Mouse (Mus musculus): ENCODE results near the gene Gpd1. TPM values are rescaled to one million over a fixed set of nuclear protein-coding genes. Genes with fewer than 3 reads are reported as not detected.
A peak's percentile ranks its signal among the peaks of the same experiment; 100 is the strongest.

The Gpd1 gene
- polyA plus RNA-seq, 1 experiment from 2014 or later, result 150 TPM

- H3K27me3 ChIP-seq (ENCODE audit: insufficient read depth, low read length), result peaks cover 67% of the 10 kb centered on the region
- 11% methylated on average over 6 of the region's 17 CpGs for WGBS (ENCODE audit: insufficient replicate concordance)
- H3K4me2 ChIP-seq (ENCODE audit: low read depth, low read length), result peak overlapping the region; percentile 76
- H3K9ac ChIP-seq (replicated peaks), result no peak overlapping the region
- TF ChIP-seq CTCF (IDR thresholded peaks at IDR 0.05; ENCODE audit: low read depth), result no peak
- no peak for TF ChIP-seq EP300 (IDR thresholded peaks at IDR 0.05; ENCODE audit: low read depth)
- ATAC-seq, result no peak
- no peak for DNase-seq
- peaks cover 3% of the 10 kb centered on the region; the same call in 1 of the 2 replicates for H3K4me1 ChIP-seq (ENCODE audit: insufficient read depth)
- peak overlapping the region; percentile 43 for H3K4me3 ChIP-seq (ENCODE audit: low read depth, low read length)
- H3K9me3 ChIP-seq (ENCODE audit: low read length), result 0 out of 2 replicates have a peak, but pooled peaks cover 2% of the 10 kb centered on the region
- H3K36me3 ChIP-seq (replicated peaks; ENCODE audit: insufficient read depth, low read length), result no peaks in the 10 kb centered on the region
- H3K27ac ChIP-seq (ENCODE audit: low read depth), result no peak overlapping the region
Measured at GRCm38 (mm10) chr15:99670964-99671670, 46.2 kb upstream of the Gpd1 start.

DNA sequence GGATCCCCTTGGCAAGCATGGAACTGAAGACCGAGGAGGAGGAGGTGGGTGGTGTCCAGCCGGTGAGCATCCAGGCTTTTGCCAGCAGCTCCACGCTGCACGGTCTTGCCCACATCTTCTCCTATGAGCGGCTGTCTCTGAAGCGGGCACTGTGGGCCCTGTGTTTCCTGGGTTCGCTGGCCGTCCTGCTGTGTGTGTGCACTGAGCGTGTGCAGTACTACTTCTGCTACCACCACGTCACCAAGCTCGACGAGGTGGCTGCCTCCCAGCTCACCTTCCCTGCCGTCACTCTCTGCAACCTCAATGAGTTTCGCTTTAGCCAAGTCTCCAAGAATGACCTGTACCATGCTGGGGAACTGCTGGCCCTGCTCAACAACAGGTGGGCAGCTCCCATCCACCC, 45.5 kb upstream of the Gpd1 start:
- WGBS (ENCODE audit: insufficient replicate concordance), result 53% methylated on average over 14 of the region's 14 CpGs

DNA sequence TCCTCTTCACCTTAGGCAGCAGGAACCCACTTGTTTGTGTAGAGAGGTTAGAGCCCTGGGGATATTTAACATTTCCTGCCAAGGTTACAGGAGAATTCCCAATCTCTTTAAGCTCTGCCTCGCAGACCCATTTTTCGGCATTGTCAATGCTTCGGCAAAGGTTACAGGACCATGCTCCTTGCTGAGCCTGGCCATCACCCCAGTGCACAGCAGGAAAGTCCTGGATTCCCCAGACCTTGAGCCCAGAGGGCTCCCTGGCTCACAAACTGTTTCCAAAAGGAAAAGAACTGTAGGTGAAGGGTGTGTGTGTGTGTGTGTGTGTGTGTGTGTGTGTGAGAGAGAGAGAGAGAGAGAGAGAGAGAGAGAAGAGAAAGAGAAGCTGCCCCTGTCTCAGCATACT, 42.4 kb upstream of the Gpd1 start:
- TF ChIP-seq EP300 (IDR thresholded peaks at IDR 0.05; ENCODE audit: low read depth), result no peak
- no peak for TF ChIP-seq CTCF (IDR thresholded peaks at IDR 0.05; ENCODE audit: low read depth)
- Histone ChIP-seq H3K27me3 (ENCODE audit: insufficient read depth, low read length) (peaks cover 44% of the 10 kb centered on the region), H3K36me3 (replicated peaks; ENCODE audit: insufficient read depth, low read length) (no peaks in the 10 kb centered on the region), H3K4me2 (ENCODE audit: low read depth, low read length) (no peak overlapping the region), H3K4me1 (ENCODE audit: insufficient read depth) (peaks cover 3% of the 10 kb centered on the region; the same call in 1 of the 2 replicates), H3K9ac (replicated peaks) (no peak overlapping the region), H3K27ac (ENCODE audit: low read depth) (no peak overlapping the region), H3K9me3 (ENCODE audit: low read length) (no peaks in the 10 kb centered on the region), H3K4me3 (ENCODE audit: low read depth, low read length) (no peak overlapping the region)
- whole genome bisulfite sequencing (ENCODE audit: insufficient replicate concordance), result 77% methylated on average over 3 of the region's 3 CpGs
- DNase-seq (no peak), ATAC-seq (no peak)

More for the DNA sequence above, 45.5 kb upstream of the Gpd1 start:
- TF ChIP-seq CTCF (IDR thresholded peaks at IDR 0.05; ENCODE audit: low read depth) (no peak), EP300 (IDR thresholded peaks at IDR 0.05; ENCODE audit: low read depth) (no peak)
- Histone ChIP-seq H3K9me3 (ENCODE audit: low read length) (0 out of 2 replicates have a peak, but pooled peaks cover 2% of the 10 kb centered on the region), H3K36me3 (replicated peaks; ENCODE audit: insufficient read depth, low read length) (no peaks in the 10 kb centered on the region), H3K9ac (replicated peaks) (no peak overlapping the region), H3K27ac (ENCODE audit: low read depth) (no peak overlapping the region), H3K4me2 (ENCODE audit: low read depth, low read length) (no peak overlapping the region), H3K4me1 (ENCODE audit: insufficient read depth) (peaks cover 3% of the 10 kb centered on the region; the same call in 1 of the 2 replicates), H3K4me3 (ENCODE audit: low read depth, low read length) (no peak overlapping the region), H3K27me3 (ENCODE audit: insufficient read depth, low read length) (peaks cover 60% of the 10 kb centered on the region)
- ATAC-seq, result no peak
- DNase-seq, result no peak

- no peak overlapping the region for H3K4me2 ChIP-seq (ENCODE audit: low read depth, low read length)
- no peaks in the 10 kb centered on the region for H3K4me1 ChIP-seq (ENCODE audit: insufficient read depth)
- H3K9ac ChIP-seq (replicated peaks), result no peak overlapping the region
- ATAC-seq (no peak), DNase-seq (no peak)
- H3K4me3 ChIP-seq (ENCODE audit: low read depth, low read length), result no peak overlapping the region
- no peak overlapping the region for H3K27ac ChIP-seq (ENCODE audit: low read depth)
- H3K9me3 ChIP-seq (ENCODE audit: low read length), result no peaks in the 10 kb centered on the region
- no peak for TF ChIP-seq EP300 (IDR thresholded peaks at IDR 0.05; ENCODE audit: low read depth)
- TF ChIP-seq CTCF (IDR thresholded peaks at IDR 0.05; ENCODE audit: low read depth), result no peak
- H3K36me3 ChIP-seq (replicated peaks; ENCODE audit: insufficient read depth, low read length), result no peaks in the 10 kb centered on the region
- WGBS (ENCODE audit: insufficient replicate concordance), result 61% methylated on average over 8 of the region's 8 CpGs
- peaks cover 22% of the 10 kb centered on the region for H3K27me3 ChIP-seq (ENCODE audit: insufficient read depth, low read length)
Measured at GRCm38 (mm10) chr15:99677089-99677488, 40.2 kb upstream of the Gpd1 start.

DNA sequence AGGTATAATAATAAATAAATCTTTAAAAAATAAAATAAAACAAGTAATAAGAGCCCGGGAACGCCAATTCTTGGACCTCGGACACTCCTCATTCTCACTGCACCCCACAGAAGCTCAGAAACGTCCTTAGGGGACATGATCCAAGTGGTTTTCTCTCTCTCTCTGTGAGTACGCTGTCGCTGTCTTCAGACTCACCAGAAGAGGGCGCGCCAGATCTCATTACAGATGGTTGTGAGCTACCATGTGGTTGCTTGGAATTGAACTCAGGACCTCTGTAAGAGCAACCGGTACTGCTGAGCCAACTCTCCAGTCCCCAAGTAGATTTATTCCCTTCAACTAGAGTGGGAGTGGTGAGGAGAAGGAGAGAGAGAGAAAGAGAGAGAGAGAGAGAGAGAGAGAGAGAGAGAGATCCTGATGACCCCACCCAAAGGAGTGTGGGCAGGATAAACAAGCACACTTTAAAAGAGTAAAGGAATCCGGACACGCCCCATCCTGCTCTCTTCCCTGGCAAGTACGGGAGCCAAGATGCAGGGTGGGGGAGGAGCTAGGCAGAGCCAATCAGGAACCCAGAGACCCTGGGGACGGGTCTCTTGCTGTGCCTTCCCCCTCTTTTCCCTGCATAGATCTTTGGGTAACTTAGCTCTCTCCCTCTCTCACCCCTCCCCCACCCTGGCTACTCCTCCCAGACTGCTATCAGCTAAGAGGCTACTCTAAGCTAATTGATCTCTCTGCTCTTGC, 39.1 kb upstream of the Gpd1 start:
- 0 out of 2 replicates have a peak, but pooled peaks have one; percentile 17 for ATAC-seq
- peak; percentile 61 for DNase-seq
- WGBS (ENCODE audit: insufficient replicate concordance), result 14% methylated on average over 13 of the region's 13 CpGs
- H3K36me3 ChIP-seq (replicated peaks; ENCODE audit: insufficient read depth, low read length), result no peaks in the 10 kb centered on the region
- no peak overlapping the region for H3K4me3 ChIP-seq (ENCODE audit: low read depth, low read length)
- no peaks in the 10 kb centered on the region for H3K4me1 ChIP-seq (ENCODE audit: insufficient read depth)
- no peak overlapping the region for H3K9ac ChIP-seq (replicated peaks)
- TF ChIP-seq EP300 (IDR thresholded peaks at IDR 0.05; ENCODE audit: low read depth) (no peak), CTCF (IDR thresholded peaks at IDR 0.05; ENCODE audit: low read depth) (peak; percentile 66)
- peaks cover 12% of the 10 kb centered on the region for H3K27me3 ChIP-seq (ENCODE audit: insufficient read depth, low read length)
- H3K27ac ChIP-seq (ENCODE audit: low read depth), result no peak overlapping the region
- H3K9me3 ChIP-seq (ENCODE audit: low read length), result no peaks in the 10 kb centered on the region
- no peak overlapping the region for H3K4me2 ChIP-seq (ENCODE audit: low read depth, low read length)

DNA sequence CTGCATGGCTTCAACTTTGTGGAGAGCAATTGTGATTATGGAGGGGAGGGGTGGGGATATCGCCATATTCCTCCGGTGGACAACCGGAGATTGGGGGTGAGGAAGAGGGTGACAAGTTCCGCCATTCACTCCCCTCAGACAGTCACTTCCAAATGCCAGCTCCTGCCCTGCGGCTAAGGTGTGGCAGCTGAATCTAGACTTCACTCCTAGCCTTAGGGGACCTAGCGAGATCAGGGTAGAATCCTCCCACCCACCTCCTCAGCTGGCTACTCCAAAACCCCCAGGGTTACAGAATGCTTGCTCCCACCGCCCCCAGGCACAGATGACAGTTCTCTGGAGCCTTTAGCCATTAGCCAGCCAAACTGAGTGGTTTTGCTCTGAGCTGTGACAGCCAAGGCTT, 38.3 kb upstream of the Gpd1 start:
- Histone ChIP-seq H3K4me1 (ENCODE audit: insufficient read depth) (no peaks in the 10 kb centered on the region), H3K27me3 (ENCODE audit: insufficient read depth, low read length) (peaks cover 5% of the 10 kb centered on the region), H3K27ac (ENCODE audit: low read depth) (no peak overlapping the region), H3K9ac (replicated peaks) (no peak overlapping the region), H3K36me3 (replicated peaks; ENCODE audit: insufficient read depth, low read length) (no peaks in the 10 kb centered on the region), H3K4me3 (ENCODE audit: low read depth, low read length) (no peak overlapping the region), H3K4me2 (ENCODE audit: low read depth, low read length) (no peak overlapping the region), H3K9me3 (ENCODE audit: low read length) (no peaks in the 10 kb centered on the region)
- no peak for DNase-seq
- no peak for ATAC-seq
- TF ChIP-seq CTCF (IDR thresholded peaks at IDR 0.05; ENCODE audit: low read depth), result no peak
- TF ChIP-seq EP300 (IDR thresholded peaks at IDR 0.05; ENCODE audit: low read depth), result no peak
- WGBS (ENCODE audit: insufficient replicate concordance), result 63% methylated on average over 7 of the region's 7 CpGs

Measured in liver, postnatal 0 days (tissue).